Mouse (Mus musculus) olfactory bulb, adult 2 months (tissue): ENCODE measurements around the gene Ppm1b.

Experiments
- CTCF ChIP-seq: fragments of 200-500 bp; IDR thresholded peaks from 2 replicates; pipeline ENCODE4 v1.5.1; 2012; ENCODE audit warnings: low read depth, mild to moderate bottlenecking, low read length, moderate library complexity; ENCODE audit not compliant: insufficient read depth
- POLR2A ChIP-seq: fragments of 200-500 bp; IDR thresholded peaks from 2 replicates; pipeline ENCODE4 v1.6.1; 2012; ENCODE audit warnings: mild to moderate bottlenecking, low read depth, low read length, moderate library complexity; ENCODE audit not compliant: insufficient read depth

DNA sequence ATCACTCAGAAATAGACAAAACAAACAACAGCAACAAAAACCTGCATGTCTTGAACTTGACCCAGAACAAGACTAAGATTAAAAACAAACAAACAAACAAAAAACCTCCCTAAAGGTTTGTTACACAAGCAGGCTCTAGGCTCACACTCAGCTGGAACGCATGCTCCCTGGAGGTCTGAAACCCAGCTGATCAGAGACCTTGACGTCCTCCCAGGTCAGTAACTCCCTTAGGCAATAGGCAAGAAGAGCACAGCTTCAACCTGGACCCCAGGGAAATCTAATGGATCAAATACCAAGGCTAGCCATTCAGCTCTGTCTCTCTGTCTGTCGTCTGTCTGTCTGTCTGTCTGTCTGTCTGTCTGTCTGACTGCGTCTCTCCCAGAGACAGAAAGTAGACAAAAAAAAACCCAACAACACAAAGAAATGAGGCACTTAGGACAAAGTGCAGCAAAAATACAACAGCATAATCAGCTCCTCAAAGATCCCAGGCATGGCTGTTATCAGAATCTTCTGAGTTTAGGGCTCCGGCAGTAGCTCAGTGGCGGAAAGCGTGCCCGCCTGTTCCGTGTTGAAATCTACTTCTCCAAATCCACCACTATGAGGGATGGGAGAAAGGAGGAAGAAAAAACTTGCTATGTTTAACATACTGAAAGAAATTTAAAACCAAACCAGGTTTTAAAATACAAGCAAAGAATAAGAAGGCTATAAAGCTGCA lies 16.4 kb upstream of the Ppm1b start:
- no peak for TF ChIP-seq CTCF
- TF ChIP-seq POLR2A: no peak
